Mouse (Mus musculus): ENCODE measurements around the gene Cabp7.
"Not testable (repeated sequence)": the region's sequence is repeated elsewhere in the genome, so short reads cannot be mapped to it uniquely, and the experiment has no call there.

Gene Cabp7

GRCm38 (mm10) chr11:4745969-4746368 lies 609 bp downstream of the Cabp7 start:
- DNase-seq: no peak

- no peak for DNase-seq
These were observed 1.9 kb downstream of the Cabp7 start for GRCm38 (mm10) chr11:4744691-4745090.

DNA sequence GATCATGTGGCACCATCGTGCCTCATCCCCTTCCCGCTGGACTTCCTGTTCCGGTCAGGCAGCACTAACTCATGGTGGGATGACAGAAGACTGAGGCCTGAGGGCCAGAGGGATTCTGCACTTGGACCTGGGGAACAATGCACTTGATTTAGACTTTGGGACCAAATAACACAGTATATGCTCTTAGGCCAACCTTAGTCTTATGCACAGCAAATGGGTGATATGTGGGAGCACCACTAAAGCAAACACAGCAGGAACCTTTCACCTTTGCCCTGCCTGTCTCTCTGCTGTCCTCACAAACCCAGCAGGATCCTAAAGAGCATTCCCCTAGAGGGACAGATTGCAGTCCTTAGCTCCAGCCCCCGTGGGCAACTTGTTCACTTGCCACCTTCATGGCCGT lies 5.8 kb downstream of the Cabp7 start:
- DNase-seq: no peak

- no peak for DNase-seq
These were observed 7.9 kb downstream of the Cabp7 start for GRCm38 (mm10) chr11:4738719-4739118.

DNA sequence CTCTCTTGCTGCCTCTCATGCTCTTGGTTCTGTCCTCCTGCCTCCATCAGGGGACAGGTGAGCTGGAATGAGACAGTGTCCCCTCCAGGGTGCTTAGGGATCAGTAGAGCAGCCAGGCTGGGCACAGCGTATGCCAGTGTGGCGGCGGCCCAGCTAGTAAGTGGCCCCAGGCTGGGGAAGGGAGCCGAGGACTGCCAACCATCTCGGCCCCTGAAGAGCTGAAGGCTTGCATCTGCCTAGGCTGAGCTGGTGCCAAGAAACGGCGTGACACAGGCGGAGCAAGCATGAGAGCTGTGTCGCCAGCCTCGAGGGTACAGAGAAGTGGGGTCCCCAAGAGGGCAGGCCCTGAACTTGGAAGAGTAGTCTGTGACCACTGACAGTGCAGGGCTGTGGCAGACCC lies 8.9 kb downstream of the Cabp7 start:
- no peak for DNase-seq

- no peak for DNase-seq
These were observed 10.2 kb downstream of the Cabp7 start for GRCm38 (mm10) chr11:4736355-4736754.

- DNase-seq: no peak
These were observed 12.4 kb downstream of the Cabp7 start for GRCm38 (mm10) chr11:4734179-4734578.

DNA sequence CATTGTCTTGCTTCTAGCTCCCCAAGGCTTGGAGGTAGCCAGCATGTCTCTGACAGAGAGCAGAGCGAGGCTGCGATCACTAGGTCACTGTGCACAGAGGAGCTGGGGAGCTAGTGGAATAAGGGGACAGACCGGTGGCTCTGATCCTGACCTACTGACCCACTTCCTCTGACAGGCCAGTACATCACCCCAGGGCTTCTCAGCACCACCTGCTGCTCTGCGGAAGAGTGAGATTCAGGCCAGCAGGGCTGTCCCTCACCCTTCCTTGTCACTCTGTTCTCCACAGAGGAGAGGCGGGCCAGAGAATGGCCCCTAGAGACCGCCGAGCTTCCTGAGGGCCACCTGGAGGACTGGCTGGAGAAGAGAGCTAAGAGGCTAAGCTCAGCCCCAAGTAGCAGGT lies 14.8 kb downstream of the Cabp7 start:
- no peak for DNase-seq

DNA sequence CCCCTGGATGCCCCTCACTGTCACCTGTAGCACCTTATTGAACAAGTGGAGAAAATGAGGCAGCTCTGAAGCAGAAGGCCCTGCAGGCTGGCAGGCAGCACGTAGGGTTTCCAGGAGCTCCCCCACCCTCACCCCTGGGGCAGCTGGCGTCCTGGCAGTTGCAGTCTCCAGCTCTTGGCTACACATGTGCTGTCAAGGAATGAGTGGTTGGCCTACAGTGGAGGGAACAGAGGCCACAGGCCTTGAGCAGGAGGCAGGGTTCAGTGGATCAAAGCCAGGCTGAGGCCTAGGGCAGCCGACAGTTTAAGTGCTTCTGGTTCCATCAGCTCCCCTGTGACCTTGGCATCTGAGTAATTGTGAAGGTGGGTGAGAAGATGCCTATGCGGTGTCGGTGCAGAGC lies 15.7 kb downstream of the Cabp7 start:
- DNase-seq: no peak

- no peak for DNase-seq
These were observed 16.5 kb downstream of the Cabp7 start for GRCm38 (mm10) chr11:4730096-4730495.

DNA sequence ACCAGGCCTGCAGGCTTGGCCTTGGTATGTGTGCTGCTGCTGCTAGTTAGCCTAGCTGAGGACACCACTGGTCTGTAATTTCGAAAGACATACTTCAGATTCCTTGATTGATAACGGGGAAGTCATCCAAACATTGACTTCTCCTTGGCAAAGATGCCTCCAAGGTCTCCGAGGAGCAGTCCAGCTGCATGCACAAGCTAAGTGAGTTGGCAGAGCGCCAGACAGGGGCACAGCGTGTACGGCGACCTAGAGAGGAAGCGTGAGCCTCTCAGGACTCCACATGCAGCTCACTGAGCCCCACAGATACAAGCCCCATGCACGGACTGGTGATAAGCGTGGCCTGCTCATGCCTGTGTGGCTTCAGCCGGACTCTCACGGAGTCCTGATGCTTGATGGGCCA lies 17.0 kb downstream of the Cabp7 start:
- DNase-seq: no peak

GRCm38 (mm10) chr11:4721728-4722127 lies 24.9 kb downstream of the Cabp7 start:
- DNase-seq: no peak

DNA sequence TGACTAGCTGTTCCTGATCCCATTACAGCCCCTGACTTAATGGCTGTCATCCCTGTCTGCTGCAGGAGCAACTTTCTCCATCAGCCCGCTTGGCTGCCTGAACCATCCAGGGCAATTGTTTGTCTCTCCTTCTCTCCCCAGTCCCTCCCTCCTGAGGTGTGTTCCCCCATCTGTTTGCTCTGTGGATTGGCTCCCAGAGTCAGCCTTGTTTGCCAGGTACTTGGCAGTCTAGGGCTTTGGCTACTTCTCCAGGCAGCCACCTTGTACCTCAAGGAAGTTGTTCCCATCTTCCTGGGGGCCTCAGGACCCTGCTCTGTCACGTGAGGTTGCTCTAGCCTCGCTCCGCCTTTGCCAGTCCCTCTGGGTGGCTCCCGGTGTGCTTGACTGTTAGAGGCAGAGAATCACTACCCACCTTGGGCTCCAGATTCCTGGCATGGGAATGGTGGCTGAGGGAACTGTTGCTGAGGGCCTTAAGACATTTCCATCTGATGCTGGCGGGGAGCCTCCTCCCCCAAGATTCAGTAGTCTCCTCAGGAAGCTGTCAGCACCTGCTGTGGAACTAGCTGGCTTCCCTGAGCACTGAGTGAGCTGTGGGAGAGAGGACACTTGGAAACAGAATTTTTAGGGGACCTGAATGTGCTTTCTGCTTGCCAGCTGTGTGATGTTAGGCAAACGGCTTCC lies 25.5 kb downstream of the Cabp7 start:
- DNase-seq: no peak

DNA sequence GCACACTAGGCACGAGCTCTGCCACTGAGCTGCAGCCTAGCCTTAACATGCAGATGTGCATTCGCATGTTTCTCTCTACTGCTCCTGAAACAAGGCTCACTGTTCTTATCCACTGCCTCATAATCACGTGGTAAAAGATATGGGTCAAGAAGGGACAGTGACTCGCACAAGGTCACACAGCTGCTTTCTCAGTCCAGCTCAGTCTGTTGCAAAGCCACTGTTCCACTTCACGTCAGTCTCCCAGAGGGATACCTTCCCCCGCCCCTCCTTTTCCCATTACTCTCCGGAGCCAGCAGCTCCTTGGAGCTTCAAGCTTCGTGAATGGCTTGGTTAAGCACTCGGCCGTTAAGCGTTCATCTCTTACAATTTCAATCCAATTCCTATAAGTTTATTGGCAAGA lies 26.2 kb downstream of the Cabp7 start:
- no peak for DNase-seq

GRCm38 (mm10) chr11:4719961-4720360 lies 26.6 kb downstream of the Cabp7 start:
- no peak for DNase-seq

GRCm38 (mm10) chr11:4718548-4718947 lies 28.0 kb downstream of the Cabp7 start:
- no peak for DNase-seq

GRCm38 (mm10) chr11:4716530-4717236 lies 29.9 kb downstream of the Cabp7 start:
- no peak for DNase-seq

DNA sequence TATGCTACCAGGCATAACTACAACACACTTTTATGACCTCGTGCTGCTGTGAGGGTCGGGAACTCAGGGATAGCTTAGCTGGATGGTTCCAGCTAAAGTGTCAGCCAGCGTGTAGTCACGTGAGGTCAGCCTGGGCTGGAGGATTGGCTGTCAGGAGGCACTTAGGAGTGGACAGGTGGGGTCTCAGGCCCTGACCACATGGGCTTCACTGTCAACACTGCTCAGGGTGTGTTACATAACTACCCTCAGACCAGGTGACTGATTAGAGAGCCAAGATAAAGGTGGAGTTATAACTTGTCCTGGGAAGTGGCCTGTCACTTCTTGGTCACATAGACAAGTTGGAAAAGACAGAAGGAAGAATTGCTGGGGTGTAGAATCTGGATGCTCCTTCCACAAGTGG lies 31.0 kb downstream of the Cabp7 start:
- DNase-seq: no peak

- no peak for DNase-seq
These were observed 31.9 kb downstream of the Cabp7 start for GRCm38 (mm10) chr11:4714727-4715126.

DNA sequence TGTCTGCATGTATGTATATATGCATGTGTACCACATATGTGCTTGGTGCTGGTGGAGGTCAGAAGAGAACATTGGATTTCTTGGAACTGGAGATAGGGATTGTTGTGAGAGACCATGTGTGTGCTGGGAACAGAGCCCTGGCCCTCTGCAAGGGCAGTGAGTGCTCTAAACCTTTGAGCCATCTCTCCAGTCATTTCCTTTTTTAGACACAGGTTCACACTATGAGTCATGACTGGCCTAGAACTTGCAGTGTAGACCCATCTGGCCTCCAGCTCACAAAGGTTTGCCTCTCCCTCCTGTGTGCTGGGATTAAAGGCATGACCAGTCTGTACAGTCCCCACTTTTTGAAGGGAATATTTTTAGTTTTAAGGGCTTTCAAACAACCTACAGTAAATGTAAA lies 33.8 kb downstream of the Cabp7 start:
- DNase-seq: no peak

DNA sequence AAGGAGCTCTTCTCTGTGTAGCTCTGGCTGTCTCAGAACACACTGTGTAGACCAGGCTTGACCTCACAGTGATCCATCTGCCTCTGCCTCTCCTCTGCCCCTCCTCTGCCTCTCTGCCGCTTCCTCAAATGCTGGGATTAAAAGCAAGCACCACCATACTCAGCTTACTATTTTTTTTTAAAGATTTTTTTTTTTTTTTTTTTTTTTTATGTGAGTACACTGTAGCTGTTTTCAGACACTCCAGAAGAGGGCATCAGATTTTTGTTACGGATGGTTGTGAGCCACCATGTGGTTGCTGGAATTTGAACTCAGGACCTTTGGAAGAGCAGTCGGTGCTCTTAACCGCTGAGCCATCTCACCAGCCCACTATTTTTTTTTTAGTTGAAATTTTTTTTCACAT lies 36.4 kb downstream of the Cabp7 start:
- not testable (repeated sequence) for DNase-seq

- DNase-seq: no peak
These were observed 41.4 kb downstream of the Cabp7 start for GRCm38 (mm10) chr11:4705178-4705577.

- peak; percentile 92 to 94 for DNase-seq
These were observed 42.3 kb downstream of the Cabp7 start, which contains the start of the genes Uqcr10 and Zmat5 for GRCm38 (mm10) chr11:4704072-4704964. Uqcr10 (minus strand) TSS chr11:4704342. Zmat5 (plus strand) TSS chr11:4704678.

- DNase-seq: no peak
These were observed 42.9 kb downstream of the Cabp7 start for GRCm38 (mm10) chr11:4703688-4704071.
